Mouse (Mus musculus) adrenal gland, adult 18-20 months (tissue): ENCODE measurements at regions not wholly inside any gene's neighbourhood (a gene's known extent, or its start where the extent isn't known, plus 50 kb on each side); places are given as distances from the start of the nearest gene placed in this dataset.
"Not testable (repeated sequence)": the region's sequence is repeated elsewhere in the genome, so short reads cannot be mapped to it uniquely, and the experiment has no call there.

Source experiments
- DNase-seq, 2 experiments: peaks; one replicate each; pipeline ENCODE4 v3.0.0; 2021 to 2022; ENCODE audit warnings: low spot score in 2 of 2

DNA sequence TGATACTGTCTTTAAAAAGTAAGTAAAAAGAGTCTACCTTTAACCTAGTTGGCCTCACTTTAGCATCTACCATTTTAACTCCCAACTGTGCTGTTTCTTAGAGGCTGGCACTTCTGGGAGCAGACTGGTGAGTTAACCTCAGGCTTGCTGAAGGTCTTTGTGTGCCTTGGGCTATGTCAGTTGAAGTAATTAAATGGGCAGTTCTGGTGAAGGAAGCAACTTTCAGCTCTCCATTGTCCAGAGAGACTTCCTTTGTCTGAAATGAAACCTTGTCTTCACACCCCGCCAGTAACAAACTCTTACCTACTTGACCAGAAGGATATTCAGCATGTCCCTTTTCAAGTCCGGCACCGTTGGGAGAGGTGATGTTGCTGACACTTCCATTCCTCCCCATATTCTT, 55.5 kb downstream of the Zfp281 start:
- DNase-seq, result no peak

DNA sequence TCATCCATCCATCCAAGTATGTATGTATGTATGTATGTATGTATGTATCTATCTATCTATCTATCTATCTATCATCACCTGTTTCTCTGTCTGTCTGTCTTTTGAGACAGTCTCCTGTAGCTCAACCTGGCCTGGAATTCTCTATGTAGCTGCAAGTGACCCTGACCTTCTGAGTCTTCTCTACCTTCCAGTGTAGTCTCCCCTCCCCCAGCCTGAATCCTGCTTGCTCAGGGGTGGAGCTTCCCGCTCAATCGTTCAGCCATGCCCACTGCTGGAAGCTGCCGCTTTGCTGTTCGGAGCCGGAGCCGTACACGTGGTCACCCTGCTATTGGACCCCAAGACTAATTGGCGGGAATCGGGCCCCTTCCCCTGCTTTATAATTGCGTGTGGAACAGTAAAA, 57.6 kb downstream of the Zfp281 start:
- DNase-seq, result not testable (repeated sequence)

DNA sequence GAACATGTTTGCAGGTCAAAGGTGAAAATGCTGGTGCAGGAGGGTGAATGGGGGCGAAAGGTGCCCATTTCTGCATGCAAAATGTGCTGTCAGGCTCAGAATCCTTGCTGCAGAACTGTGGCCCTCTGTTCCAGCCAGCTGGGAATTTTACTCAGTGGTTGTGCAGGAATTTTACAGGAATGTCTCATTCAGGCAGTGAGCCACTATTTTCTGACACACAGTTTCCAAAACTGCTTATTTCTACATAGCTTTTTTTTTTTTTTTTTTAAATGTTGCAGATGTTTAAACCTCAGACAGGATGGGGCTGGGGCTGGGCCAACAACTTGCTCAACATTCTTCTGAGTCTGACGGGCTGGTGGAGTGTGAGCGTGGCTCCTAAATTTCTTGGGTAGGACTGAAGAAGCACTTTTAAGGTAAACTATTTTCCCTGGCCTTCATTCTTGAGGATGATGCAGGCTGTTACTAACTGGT, 58.4 kb downstream of the Zfp281 start:
- DNase-seq, result no peak

DNA sequence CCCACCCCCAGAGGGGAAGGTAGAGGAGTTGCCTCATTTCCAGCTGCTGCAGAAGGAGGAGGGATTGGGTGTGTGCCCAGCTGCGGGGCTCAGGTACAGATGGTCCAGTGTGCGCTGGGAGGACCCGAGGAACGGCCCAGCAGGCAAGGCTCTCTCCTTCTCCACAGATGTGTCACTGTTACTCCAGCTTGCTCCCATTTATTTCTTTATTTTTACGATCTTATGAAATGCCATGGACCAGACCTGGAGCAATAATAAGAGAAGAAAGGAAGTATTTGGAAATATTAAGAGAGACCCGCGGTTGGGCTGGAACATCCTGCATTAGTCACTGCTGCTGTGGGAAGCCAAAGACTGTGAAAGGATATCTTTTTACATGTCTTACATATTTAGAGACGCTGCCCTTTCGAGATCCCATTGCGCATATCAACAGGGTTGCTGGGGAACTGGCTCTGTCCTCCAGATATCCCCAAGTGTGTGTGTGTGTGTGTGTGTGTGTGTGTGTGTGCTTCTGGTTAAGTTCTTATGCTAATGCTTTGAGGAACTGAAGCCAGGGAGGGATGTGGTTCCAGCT, 58.9 kb downstream of the Zfp281 start:
- no peak for DNase-seq

DNA sequence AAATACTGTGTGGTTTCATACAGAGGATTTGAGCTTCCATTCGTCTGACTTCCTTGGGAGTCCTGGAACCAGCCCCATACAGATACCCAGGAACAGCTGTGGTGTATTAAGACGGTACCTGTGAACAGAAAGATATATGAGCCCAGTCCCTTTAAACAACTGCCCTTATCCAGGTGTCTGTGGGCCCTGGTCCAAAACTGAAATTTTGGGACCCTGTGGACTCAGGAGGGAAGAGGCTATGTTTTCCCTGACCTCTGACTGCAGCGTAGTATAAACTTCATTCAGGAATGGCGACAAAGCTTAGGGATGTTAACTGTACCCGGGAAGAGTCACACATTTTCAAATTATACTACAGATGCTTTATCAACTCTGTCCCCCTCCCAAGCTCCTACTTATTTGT, 59.8 kb downstream of the Zfp281 start:
- no peak for DNase-seq

DNA sequence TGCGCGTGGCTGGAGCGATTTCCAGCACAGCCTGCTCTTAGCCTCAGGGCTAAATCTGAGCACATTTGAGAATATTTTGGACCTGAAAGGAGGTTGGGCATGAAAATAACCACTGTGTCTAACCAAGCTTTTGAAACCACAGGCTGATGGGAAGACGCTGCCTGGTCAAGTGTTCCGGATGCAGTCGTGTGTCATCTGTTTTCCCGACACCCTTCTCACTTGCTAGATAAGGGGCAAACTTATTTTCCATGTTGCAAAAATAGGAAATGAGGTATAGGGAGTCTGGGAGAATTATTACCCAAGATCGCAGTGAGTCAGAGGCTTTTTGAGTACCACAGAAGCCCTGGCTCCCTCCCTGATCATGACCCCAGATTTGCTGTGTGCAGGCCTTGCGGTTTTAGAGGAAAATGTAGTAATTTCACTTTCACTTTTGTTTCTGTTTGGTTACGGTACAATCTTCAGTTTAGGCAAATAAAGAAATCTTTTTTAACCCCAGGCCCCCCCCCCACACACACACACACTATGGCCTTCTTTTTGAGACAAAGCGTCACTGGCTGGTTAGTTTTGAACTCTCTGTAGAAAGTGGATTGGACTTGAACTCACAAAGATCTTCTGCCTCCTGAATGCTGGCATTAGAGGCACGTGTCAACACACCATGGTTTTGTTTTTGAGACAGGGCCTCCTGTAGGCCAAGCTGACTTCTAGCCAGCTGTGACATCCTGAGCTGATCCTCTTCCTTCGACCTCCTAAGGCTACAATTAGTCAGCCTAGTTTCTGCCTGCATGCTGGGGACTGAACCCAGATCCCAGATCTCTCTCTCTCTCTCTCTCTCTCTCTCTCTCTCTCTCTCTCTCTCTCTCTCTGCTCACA, 60.7 kb downstream of the Zfp281 start:
- peak in 1 of 2 experiments; percentile 47 for DNase-seq

DNA sequence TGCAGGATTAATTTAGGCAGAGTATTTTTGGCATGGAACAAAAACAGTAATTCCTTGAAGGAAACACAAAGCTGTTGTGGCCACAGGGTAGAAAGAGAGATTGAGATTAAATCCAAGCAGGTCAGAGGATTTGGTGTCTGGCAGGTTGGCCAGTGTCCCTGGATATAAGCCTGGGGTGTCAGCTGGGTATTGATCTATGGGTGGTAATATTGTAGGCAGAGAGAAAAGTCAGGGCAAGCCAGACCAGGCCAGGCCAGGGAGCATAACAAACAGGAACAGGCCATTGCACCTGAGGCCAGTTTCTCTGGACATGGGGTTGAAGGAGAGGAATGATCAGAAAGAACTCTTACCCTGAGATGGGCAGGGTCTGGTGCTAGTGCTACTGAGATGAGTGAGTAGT, 61.8 kb downstream of the Zfp281 start:
- DNase-seq, result no peak

DNA sequence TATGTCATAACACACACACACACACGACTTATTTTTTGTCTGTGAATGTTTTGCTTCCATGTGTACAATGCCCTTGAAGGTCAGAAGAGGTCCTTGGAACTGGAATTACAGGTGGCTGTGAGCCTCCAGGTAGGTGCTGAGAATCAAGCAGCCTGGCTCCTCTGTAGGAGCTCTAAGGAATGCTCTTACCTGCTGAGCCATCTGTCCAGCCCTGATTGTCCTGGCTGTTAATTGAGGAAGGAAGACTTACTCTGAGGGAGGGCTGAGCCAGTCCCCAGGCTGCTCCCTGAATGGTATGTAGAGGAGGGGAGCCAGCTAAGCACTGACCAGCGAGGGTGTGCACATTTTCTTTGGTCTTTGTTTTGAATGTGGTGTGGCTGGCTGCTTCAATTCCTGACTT, 65.4 kb downstream of the Zfp281 start:
- DNase-seq, result no peak

DNA sequence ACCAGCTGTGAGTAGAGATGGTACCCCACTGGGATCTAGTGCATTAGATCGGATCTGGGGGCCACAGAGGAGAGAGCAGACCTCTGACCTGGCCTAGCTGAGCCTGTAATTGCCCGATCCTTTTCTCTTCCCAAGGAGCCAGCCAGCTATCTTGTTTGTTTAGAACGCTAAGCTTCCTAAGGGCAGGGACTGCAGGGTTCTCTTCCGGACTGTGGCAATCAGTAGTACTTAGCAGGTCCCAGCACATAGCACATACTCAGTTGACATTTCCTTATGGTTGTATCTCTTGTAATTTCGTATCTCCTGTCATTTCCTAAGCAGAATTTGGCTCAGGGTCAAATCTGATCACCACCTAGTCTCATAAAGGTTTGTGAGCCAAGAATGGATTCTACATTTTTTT, 68.7 kb downstream of the Zfp281 start:
- no peak for DNase-seq

DNA sequence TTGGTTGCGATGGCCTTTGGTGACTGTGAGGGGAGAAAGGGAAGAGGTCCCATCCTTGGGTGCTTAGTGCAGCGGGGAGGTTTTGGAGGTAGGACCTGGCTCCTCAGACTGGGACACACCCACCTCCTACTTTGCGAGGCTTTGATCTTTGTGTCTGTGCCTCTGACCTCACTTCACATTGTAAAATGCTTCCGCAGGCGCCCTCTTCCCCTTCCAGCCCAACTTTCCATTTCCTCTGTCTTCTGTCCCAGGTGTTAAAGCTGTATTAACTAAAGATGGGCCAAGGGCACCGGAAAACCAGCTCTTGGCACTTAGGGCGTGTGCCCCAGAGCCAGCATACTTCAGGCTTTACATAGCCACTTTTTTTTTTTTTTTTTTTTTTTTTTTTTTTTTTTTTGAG, 70.3 kb downstream of the Zfp281 start:
- no peak for DNase-seq

DNA sequence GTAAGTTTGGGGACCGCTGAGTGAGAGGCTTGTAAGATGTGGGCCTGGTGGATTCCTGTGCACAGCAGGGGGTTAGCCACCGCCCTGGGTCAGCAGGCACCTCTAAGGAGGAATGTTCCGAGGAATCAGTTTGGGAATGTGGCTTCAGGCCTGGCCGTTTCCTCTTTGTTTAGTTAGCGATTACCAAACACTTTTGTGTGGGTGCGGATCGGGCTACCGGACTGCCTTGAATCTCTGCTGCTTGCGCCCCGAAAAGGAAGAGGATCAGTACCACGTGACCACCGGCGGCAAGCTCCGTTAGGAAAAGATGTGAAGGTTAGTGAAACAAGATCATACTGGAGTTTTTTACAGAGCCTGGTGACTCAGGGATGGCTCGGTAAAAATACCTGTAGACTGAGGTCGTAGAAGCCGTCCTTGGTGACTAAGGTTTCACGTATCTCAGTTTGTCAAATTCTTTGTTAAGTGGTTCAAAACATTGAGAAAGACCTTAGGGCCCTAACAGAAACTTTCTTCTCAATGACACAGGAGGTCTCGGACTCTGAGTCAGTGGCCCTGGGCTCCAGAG, 71.5 kb downstream of the Zfp281 start:
- DNase-seq, result peak in 1 of 2 experiments; percentile 45

DNA sequence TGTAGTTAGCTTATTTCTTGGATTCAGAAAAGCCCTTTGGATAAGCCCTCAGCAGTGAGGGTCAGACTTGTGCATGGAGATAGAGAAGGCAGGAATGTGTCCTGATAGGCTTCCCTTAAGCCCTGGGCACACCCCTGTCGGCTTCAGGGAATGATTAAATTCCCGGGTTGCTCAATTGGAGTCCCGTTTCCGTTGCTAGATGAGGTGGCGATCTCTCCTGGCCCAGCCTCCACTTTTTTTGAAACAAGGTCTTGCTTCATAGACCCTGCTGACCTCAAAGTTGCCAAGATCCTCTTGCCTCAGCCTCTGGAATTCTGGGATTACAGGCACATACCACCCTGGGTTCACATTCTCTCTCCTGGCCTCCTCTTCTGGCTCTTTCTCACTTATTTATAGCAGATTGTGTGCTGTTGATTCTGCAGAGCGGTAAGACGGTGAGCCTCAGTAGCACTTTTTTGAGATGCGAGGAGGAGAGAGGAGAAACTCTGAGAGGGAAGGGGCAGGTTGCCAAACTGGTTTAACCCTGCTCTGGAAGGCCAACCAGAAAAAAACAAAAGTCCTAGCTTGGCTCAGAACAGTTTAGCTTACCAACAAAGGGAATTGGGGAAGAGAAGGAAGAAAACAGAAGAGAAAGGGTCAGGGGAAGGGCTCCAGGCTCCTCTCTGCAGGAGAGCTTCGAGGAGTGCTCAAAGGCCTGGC, 73.9 kb downstream of the Zfp281 start:
- no peak for DNase-seq

DNA sequence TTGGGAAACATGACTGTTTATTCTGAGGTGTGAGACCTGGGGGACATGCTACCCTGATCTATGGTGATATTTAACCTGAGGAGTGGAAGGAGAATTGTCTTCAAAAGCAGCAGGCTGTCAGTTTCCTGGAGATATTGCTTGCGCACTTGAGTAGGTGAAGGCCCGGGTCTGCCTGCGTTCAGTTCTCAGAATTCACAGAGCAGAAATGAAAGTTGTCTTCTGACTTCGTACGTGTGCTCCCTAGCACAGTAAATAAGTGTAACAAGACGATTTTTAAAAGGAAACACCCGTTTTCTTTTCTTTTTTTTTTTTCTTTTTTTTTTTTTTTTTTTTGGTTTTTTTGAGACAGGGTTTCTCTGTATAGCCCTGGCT, 74.4 kb downstream of the Zfp281 start:
- DNase-seq, result no peak

DNA sequence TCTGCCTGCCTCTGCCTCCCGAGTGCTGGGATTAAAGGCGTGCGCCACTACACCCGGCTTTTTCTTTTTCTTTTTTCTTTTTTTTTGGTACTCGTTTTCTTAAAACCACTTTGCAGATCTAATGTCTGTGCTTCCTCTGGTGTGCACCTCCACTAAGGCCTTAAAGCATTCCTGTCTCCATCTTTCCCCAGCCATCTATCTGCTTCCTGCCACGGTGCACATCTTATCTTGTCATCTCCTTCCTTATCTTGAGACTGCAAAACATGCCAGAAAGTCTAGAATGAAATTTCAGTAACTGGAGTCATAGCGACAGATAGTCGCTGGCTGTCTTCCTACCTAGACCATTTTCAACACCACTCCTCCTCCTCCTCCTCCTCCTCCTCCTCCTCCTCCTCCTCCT, 74.9 kb downstream of the Zfp281 start:
- no peak for DNase-seq

DNA sequence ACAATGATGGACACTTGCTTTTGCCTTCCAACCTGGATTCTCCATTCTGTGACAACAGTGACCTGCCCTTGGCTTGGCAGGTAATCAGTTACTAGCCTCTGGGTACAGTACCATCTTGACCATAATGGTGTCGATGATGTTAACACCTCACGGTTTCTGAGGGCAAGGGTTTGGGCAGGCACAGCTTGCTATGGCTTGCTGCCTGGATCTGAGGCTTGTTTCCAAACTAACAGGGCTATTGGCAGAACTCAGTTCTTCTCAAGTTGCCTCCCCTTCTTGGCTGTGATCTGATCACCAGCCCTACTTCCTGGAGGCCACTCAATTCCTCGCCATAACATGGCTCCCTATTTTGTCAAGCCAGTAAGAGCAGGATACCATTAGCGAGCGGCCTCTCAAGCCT, 79.4 kb downstream of the Zfp281 start:
- no peak for DNase-seq

DNA sequence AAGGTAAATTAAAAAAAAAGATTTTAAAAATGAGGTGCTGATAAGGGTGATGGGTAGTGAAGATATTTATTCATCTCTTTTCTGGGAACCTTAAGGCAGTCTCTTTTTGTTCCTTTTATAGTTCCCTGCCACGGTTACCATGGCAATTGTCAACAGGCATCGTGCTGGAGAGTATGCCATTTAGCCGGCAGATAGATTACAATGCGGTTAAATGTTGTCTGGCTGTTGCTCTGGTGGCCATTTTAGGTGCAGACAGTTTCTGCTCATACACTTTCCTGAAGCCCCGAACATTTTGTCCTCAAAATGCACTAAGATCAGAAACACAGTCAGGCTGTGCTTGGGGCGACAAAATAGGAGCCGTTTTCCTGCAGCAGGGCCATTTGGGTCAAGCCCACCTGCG, 81.8 kb downstream of the Zfp281 start:
- no peak for DNase-seq

DNA sequence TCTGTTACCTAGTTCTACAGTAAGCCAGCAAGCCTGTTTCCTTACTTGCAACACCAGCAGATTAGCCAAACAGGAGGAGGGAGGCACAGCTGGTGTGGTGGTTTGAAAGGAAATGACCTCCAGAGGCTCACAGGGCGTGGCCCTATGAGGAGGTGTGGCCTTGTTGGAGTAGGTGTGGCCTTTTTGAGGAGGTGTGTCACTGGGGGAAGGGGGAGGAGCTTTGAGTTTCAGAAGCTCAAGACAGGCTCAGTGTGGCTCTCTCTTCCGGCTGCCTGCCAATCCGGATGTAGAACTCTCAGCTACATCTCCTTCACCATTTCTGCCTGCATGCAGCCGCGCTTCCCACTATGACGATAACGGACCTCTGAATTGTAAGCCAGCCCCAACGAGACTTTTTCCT, 82.7 kb downstream of the Zfp281 start:
- DNase-seq, result no peak

DNA sequence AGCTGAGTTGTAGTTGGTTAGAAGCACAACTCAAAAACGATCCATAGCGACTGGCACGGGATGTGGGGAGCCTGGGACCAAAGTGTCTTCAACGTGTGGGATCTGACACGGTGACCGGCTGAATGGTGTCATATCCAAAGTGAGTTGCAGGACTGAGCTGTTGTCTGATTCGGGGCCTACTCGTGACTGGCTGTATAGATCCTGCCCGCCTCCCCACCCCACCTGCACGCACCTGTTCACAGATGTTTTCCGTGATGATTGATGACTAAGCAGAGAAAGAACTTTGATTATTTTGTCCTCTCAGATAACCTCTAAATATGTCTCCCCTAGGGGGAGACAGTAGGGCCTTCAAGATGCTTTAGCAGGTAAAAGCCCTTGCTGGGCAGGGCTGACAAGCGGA, 83.2 kb downstream of the Zfp281 start:
- DNase-seq, result no peak

DNA sequence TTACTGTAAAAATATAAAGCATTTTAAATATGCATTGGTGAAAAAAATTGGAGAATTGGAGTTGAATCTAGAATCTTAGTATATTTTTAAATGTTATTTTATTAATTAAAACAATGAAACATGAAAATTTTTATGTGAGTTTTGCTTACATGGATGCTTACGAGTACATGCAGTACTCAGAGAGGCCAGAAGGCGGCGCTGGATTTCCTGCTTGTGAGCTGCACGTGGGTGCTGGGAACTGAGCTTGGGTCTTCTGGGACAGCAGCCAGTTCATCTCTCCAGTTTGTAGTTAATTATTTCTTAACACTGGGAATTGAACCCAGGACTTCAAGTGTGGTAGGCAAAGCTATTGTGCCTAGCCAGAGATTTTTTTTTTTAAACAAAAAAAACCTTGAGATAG, 85.5 kb downstream of the Zfp281 start:
- DNase-seq, result no peak

DNA sequence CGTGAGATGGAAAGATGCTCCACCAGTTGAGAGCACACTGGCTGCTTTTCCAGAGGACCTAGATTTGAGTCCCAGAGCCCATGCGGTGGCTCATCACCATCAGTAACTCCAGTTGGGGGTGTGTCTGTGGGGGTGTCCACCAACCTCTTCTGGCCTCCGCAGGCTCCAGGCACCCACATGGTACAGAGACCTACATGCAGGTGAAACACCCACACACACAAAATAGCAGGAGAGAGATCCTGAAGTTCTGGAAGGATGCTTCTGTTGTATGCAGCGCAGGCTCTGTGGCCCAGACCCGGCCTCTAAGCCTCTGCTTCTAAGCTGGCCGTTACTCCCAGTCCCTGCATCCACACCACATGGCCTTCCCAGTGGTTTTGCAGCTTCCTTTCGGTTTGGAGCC, 86.5 kb downstream of the Zfp281 start:
- no peak for DNase-seq

DNA sequence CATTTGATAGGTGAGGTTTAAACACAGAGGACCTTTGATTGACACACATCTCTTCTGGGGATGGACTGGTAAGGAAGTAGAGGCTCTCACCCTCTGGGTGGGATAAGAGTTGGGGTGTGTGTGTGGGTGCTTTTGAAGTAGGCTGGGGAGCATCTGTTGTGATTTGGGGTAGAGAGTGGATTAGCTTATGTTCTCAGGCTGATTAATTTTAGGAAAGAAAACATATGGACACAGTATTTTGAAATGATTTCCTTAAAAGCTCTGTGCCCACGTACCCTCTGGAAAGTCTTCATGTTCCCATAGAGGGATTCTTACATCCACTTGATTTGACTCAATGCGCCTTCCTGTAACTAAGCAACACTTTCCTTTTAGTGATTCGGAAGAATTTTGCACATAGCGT, 89.4 kb downstream of the Zfp281 start:
- DNase-seq, result no peak

DNA sequence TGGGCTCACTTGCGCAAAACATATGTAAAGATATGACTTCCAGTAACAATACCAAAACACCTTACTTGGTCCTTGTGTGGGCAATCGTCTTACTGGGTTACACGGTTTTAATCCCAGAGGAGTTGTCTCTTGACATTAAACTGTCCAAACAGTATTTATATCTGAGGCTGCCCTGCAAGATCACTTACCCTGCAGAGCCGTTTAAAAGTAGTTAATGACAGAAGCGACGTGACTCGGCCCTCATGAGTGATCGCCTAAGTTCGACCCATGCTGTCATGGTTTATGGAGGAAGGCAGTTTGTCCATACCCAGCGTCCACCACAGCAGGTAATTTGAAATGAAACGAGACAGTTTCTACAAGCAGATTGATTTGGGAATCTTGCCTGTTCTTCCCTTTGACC, 90.3 kb downstream of the Zfp281 start:
- DNase-seq, result no peak
